Mouse (Mus musculus): ENCODE data around the gene Ppp1r21.

DNA sequence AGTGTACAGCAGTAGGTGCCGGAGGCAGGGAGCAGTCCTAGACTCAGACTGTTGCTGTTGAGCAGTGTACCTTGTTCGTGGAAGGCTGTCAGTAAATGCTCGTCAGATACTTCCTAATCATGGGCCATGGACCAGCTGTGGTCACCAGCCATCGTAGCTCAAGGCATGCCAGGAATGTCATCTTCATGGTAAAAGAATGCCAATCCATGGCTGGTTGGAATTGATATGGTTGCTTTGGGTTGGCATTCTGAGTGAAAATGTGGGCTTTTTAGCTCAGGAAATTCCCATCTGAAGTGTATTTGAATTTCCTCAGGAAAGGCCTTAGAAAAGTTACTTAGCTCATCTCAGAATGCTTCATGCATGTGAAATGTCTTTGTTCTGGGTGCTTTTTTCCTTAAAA is 65.2 kb downstream of the Ppp1r21 start:
- TF ChIP-seq CTCF (conservative IDR thresholded peaks at IDR 0.05 in 1 of 2, IDR thresholded peaks at IDR 0.05 in 1 of 2; ENCODE audit: low read depth in 2 of 2, low read length in 2 of 2) (no peak), UBTF (IDR thresholded peaks at IDR 0.05; ENCODE audit: low read depth, low read length) (no peak), PAX5 (IDR thresholded peaks at IDR 0.05; ENCODE audit: low read length) (no peak), USF1 (IDR thresholded peaks at IDR 0.05; ENCODE audit: low read depth, low read length) (no peak), BHLHE40 (IDR thresholded peaks at IDR 0.05; ENCODE audit: low read depth, low read length) (no peak), RAD21 (IDR thresholded peaks at IDR 0.05; ENCODE audit: low read depth, low read length) (no peak), EP300 (IDR thresholded peaks at IDR 0.05; ENCODE audit: low read length) (no peak), POLR2A (IDR thresholded peaks at IDR 0.05; ENCODE audit: low read depth, low read length) (no peak), GABPA (IDR thresholded peaks at IDR 0.05; ENCODE audit: insufficient replicate concordance, low read depth, low read length) (no peak), MXI1 (IDR thresholded peaks at IDR 0.05; ENCODE audit: low read depth, low read length) (no peak), MAFK (IDR thresholded peaks at IDR 0.05; ENCODE audit: insufficient replicate concordance, low read length) (no peak), TBP (conservative IDR thresholded peaks at IDR 0.05; ENCODE audit: low read depth, low read length) (no peak), ZC3H11A (IDR thresholded peaks at IDR 0.05; ENCODE audit: low read depth, low read length) (no peak), POLR2AphosphoS2 (IDR thresholded peaks at IDR 0.05; ENCODE audit: low read depth, low read length) (no peak)

Data from CH12.LX (cell line).